Mouse (Mus musculus) frontal cortex, adult 2 months (tissue): ENCODE results near the gene Fezf2. TPM values are rescaled to one million over a fixed set of nuclear protein-coding genes. Genes with fewer than 3 reads are reported as not detected.

Experiments
- polyA plus RNA-seq: library from polyadenylated mRNA; depleted of rRNA; stranded (reverse); fragments of >200 nt; gene quantifications from 2 replicates; pipeline ENCODE4 v1.2.3, GENCODE M21; 2012; rRNA removed

Gene Fezf2
- polyA plus RNA-seq, 1 experiment, result 17.2 TPM

Other genes starting within 250 kb of the Fezf2 start
- gene Gm49355, start 64.2 kb downstream of the Fezf2 start, polyA plus RNA-seq, result 0.17 and 0.30 TPM in 2 replicates
- 33.7 and 36.2 TPM in 2 replicates for gene 3830406C13Rik, start 64.0 kb downstream of the Fezf2 start, polyA plus RNA-seq